ENCODE assay signal across 11 mouse cellular contexts in genomic region chr17:32839083-32839802, GRCm38 (mm10). TPM values are rescaled to one million over a fixed set of nuclear protein-coding genes. Genes with fewer than 3 reads are reported as not detected.
DNase-seq lines count a peak whose midpoint lies in the region; ATAC-seq lines count a peak whose summit lies in the region.
"Had no signal": no experiment of that assay in that cellular context is flagged by ENCODE, and none has a peak within 500 bp of the region (broad histone marks: within the 10 kb centered on the region; RNA-seq: fewer than 3 reads in every experiment).

No protein-coding gene starts in this region.

- no peak overlapping the region for H3K9ac ChIP-seq in kidney, embryonic 14.5 days (ENCODE audit: low read depth, low read length)
- no peak overlapping the region; the same call in 1 of the 2 replicates for H3K9ac ChIP-seq in heart, embryonic 11.5 days (ENCODE audit: low read depth, low read length)
- no peak overlapping the region for H3K9ac ChIP-seq in limb, embryonic 13.5 days

- no peak overlapping the region for H3K4me3 ChIP-seq in kidney, embryonic 14.5 days (ENCODE audit: low read length)
- H3K4me3 ChIP-seq in heart, embryonic 11.5 days (ENCODE audit: low read depth, low read length) = no peak overlapping the region
- no peak overlapping the region for H3K4me3 ChIP-seq in limb, embryonic 13.5 days
- H3K4me3 ChIP-seq: midbrain, embryonic 10.5 days had no signal

- 0 out of 2 replicates have a peak, but pooled peaks cover 2% of the 10 kb centered on the region for H3K4me1 ChIP-seq in kidney, embryonic 14.5 days (ENCODE audit: control insufficient read depth, insufficient read depth, low read length)
- H3K4me1 ChIP-seq in heart, embryonic 11.5 days (ENCODE audit: control insufficient read depth, insufficient read depth, low read length) = no peaks in the 10 kb centered on the region; the same call in 1 of the 2 replicates
- H3K4me1 ChIP-seq in limb, embryonic 13.5 days = peaks cover 6% of the 10 kb centered on the region; the same call in 1 of the 2 replicates

- no peak for DNase-seq in kidney, adult 11 months
- DNase-seq in adrenal gland, postnatal 14 days = peak; percentile 60
- DNase-seq in thymus, postnatal 10 days (ENCODE audit: low spot score in 2 of 2) = no peak
- DNase-seq: right cerebral cortex, postnatal 25 days had no signal

- no peak overlapping the region; the same call in 1 of the 2 replicates for H3K4me2 ChIP-seq in kidney, embryonic 14.5 days (replicated peaks; ENCODE audit: low read depth, low read length)
- peak overlapping the region; percentile 2; the same call in 1 of the 2 replicates for H3K4me2 ChIP-seq in heart, embryonic 11.5 days
- peak overlapping the region; percentile 28 for H3K4me2 ChIP-seq in limb, embryonic 13.5 days (replicated peaks)

- H3K36me3 ChIP-seq in kidney, embryonic 14.5 days (ENCODE audit: control insufficient read depth, insufficient read depth, low read length) = no peaks in the 10 kb centered on the region
- no peaks in the 10 kb centered on the region for H3K36me3 ChIP-seq in heart, embryonic 11.5 days (ENCODE audit: control insufficient read depth, insufficient read depth, low read length)
- no peaks in the 10 kb centered on the region for H3K36me3 ChIP-seq in limb, embryonic 13.5 days
- H3K36me3 ChIP-seq: midbrain, embryonic 10.5 days had no signal

- no peaks in the 10 kb centered on the region for H3K27me3 ChIP-seq in kidney, embryonic 14.5 days (ENCODE audit: control insufficient read depth, insufficient read depth, low read length)
- H3K27me3 ChIP-seq in heart, embryonic 11.5 days (ENCODE audit: control insufficient read depth, insufficient read depth, low read length) = no peaks in the 10 kb centered on the region
- no peaks in the 10 kb centered on the region for H3K27me3 ChIP-seq in limb, embryonic 13.5 days

- peaks cover 6% of the 10 kb centered on the region; the same call in 1 of the 2 replicates for H3K9me3 ChIP-seq in kidney, embryonic 14.5 days (ENCODE audit: control insufficient read depth, low read length)
- H3K9me3 ChIP-seq in heart, embryonic 11.5 days (replicated peaks; ENCODE audit: control insufficient read depth, low read length) = peaks cover 5% of the 10 kb centered on the region; the same call in 1 of the 2 replicates
- H3K9me3 ChIP-seq in limb, embryonic 13.5 days = peaks cover 7% of the 10 kb centered on the region; the same call in 1 of the 2 replicates
- H3K9me3 ChIP-seq: midbrain, embryonic 10.5 days had no signal

- 0 out of 2 replicates have a peak overlapping the region, but pooled peaks have one; percentile 17 for H3K27ac ChIP-seq in kidney, embryonic 14.5 days (ENCODE audit: low read depth, low read length)
- no peak overlapping the region for H3K27ac ChIP-seq in heart, embryonic 11.5 days (ENCODE audit: low read depth, low read length)
- H3K27ac ChIP-seq in limb, embryonic 13.5 days = no peak overlapping the region; the same call in 1 of the 2 replicates
- H3K27ac ChIP-seq: midbrain, embryonic 10.5 days had no signal

- 32% methylated on average over 15 of the region's 15 CpGs for WGBS in kidney, embryonic 14.5 days
- 37% methylated on average over 15 of the region's 15 CpGs for WGBS in heart, embryonic 11.5 days (ENCODE audit: insufficient replicate concordance)
- 28% methylated on average over 15 of the region's 15 CpGs for WGBS in limb, embryonic 13.5 days

- peak; percentile 80 for ATAC-seq in kidney, embryonic 14.5 days (ENCODE audit: low FRiP score, low TSS enrichment)
- ATAC-seq in heart, embryonic 11.5 days (replicated peaks; ENCODE audit: insufficient number of reproducible peaks, low FRiP score, low TSS enrichment) = peak; percentile 39; the same call in 1 of the 2 replicates
- ATAC-seq in limb, embryonic 13.5 days (ENCODE audit: low FRiP score, low read depth) = no peak
- no peak for ATAC-seq in inflammation-experienced regulatory T-cells, adult 6 months
- no peak for ATAC-seq in erythroid progenitor cell, adult 5-6 weeks (replicated peaks; ENCODE audit: low FRiP score, poor library complexity, severe bottlenecking)
- ATAC-seq: forebrain, embryonic 16.5 days had no signal

RNA-seq across cellular contexts. Expression of gene Zfp799, which starts 9.2 kb away (rescaled TPM):
- 19.1 and 24.8 TPM in 2 replicates for polyA plus RNA-seq in kidney, embryonic 14.5 days (2014; fragmentation: Nextera tagmentation; extraction: Ambion mirVana)
- total RNA-seq in adrenal gland, postnatal 14 days (2021) = 9.1 and 12.7 TPM in 2 replicates
- polyA plus RNA-seq in heart, embryonic 11.5 days (2014; fragmentation: Nextera tagmentation; extraction: Ambion mirVana) = 8.0 and 10.5 TPM in 2 replicates
- polyA plus RNA-seq in limb, embryonic 13.5 days (2015; fragmentation: Nextera tagmentation; extraction: Ambion mirVana) = 21.7 and 22.0 TPM in 2 replicates
- 1 to 10 TPM; 5.2 to 8.0 (median 7.6) TPM for polyA plus RNA-seq in inflammation-experienced regulatory T-cells, adult 6 months (2017; shearing (Covaris generic))
- total RNA-seq in erythroid progenitor cell, adult 5-6 weeks (2015; ENCODE audit: low replicate concordance) = 0.42 and 1.1 TPM in 2 replicates
- total RNA-seq in erythroid progenitor cell, adult 5-6 weeks (2017; ENCODE audit: low replicate concordance) = 0.45 and 1.4 TPM in 2 replicates

RNA-seq across cellular contexts. Expression of gene Zfp811, which starts 29.5 kb away (rescaled TPM):
- polyA plus RNA-seq in kidney, embryonic 14.5 days (2014; fragmentation: Nextera tagmentation; extraction: Ambion mirVana) = 2.2 and 2.7 TPM in 2 replicates
- total RNA-seq in adrenal gland, postnatal 14 days (2021) = 0.44 and 0.75 TPM in 2 replicates
- polyA plus RNA-seq in heart, embryonic 11.5 days (2014; fragmentation: Nextera tagmentation; extraction: Ambion mirVana) = 1.00 and 2.1 TPM in 2 replicates
- polyA plus RNA-seq in limb, embryonic 13.5 days (2015; fragmentation: Nextera tagmentation; extraction: Ambion mirVana) = 5.3 and 5.8 TPM in 2 replicates
- polyA plus RNA-seq in inflammation-experienced regulatory T-cells, adult 6 months (2017; shearing (Covaris generic)) = under 1 TPM in 2 of 3 experiments, not detected in 1; 0.52 to 0.62 TPM
- total RNA-seq in erythroid progenitor cell, adult 5-6 weeks (2015; ENCODE audit: low replicate concordance) = 1.3 TPM in 1 of 2 replicates, not detected in the other
- not detected in 2 replicates for total RNA-seq in erythroid progenitor cell, adult 5-6 weeks (2017; ENCODE audit: low replicate concordance)

RNA-seq across cellular contexts. Expression of gene Zfp871, which starts 51.2 kb away (rescaled TPM):
- 44.8 and 71.6 TPM in 2 replicates for polyA plus RNA-seq in kidney, embryonic 14.5 days (2014; fragmentation: Nextera tagmentation; extraction: Ambion mirVana)
- total RNA-seq in adrenal gland, postnatal 14 days (2021) = 42.6 and 44.5 TPM in 2 replicates
- polyA plus RNA-seq in heart, embryonic 11.5 days (2014; fragmentation: Nextera tagmentation; extraction: Ambion mirVana) = 26.7 and 35.0 TPM in 2 replicates
- polyA plus RNA-seq in limb, embryonic 13.5 days (2015; fragmentation: Nextera tagmentation; extraction: Ambion mirVana) = 46.3 and 50.3 TPM in 2 replicates
- 10 to 100 TPM; 36.0 to 59.7 (median 40.2) TPM for polyA plus RNA-seq in inflammation-experienced regulatory T-cells, adult 6 months (2017; shearing (Covaris generic))
- total RNA-seq in erythroid progenitor cell, adult 5-6 weeks (2015; ENCODE audit: low replicate concordance) = 67.1 and 71.0 TPM in 2 replicates
- total RNA-seq in erythroid progenitor cell, adult 5-6 weeks (2017; ENCODE audit: low replicate concordance) = 39.3 and 51.0 TPM in 2 replicates

RNA-seq across cellular contexts. Expression of gene Zfp870, which starts 52.2 kb away (rescaled TPM):
- polyA plus RNA-seq in kidney, embryonic 14.5 days (2014; fragmentation: Nextera tagmentation; extraction: Ambion mirVana) = 5.8 and 8.9 TPM in 2 replicates
- 7.8 and 11.3 TPM in 2 replicates for total RNA-seq in adrenal gland, postnatal 14 days (2021)
- polyA plus RNA-seq in heart, embryonic 11.5 days (2014; fragmentation: Nextera tagmentation; extraction: Ambion mirVana) = 4.8 and 5.9 TPM in 2 replicates
- 7.1 and 9.5 TPM in 2 replicates for polyA plus RNA-seq in limb, embryonic 13.5 days (2015; fragmentation: Nextera tagmentation; extraction: Ambion mirVana)
- 10 to 100 TPM in 2 of 3 experiments, 1 to 10 TPM in 1; 9.1 to 12.9 (median 10.7) TPM for polyA plus RNA-seq in inflammation-experienced regulatory T-cells, adult 6 months (2017; shearing (Covaris generic))
- 0.84 and 1.1 TPM in 2 replicates for total RNA-seq in erythroid progenitor cell, adult 5-6 weeks (2015; ENCODE audit: low replicate concordance)
- total RNA-seq in erythroid progenitor cell, adult 5-6 weeks (2017; ENCODE audit: low replicate concordance) = 0.64 and 0.83 TPM in 2 replicates

Comparison
In these comparisons a context has a peak if more than half of its experiments do, and no peak if none do; other contexts are left out.
1. ATAC-seq: peak in kidney, embryonic 14.5 days (single experiment) and heart, embryonic 11.5 days (single experiment); none in limb, embryonic 13.5 days (single experiment), inflammation-experienced regulatory T-cells, adult 6 months (single experiment) and erythroid progenitor cell, adult 5-6 weeks (single experiment).